Mouse (Mus musculus): Measurements from ENCODE around the gene Lhpp. TPM values are rescaled to one million over a fixed set of nuclear protein-coding genes. Genes with fewer than 3 reads are reported as not detected.

Lhpp gene
- polyA plus RNA-seq, 1 experiment = 21.0 TPM

DNA sequence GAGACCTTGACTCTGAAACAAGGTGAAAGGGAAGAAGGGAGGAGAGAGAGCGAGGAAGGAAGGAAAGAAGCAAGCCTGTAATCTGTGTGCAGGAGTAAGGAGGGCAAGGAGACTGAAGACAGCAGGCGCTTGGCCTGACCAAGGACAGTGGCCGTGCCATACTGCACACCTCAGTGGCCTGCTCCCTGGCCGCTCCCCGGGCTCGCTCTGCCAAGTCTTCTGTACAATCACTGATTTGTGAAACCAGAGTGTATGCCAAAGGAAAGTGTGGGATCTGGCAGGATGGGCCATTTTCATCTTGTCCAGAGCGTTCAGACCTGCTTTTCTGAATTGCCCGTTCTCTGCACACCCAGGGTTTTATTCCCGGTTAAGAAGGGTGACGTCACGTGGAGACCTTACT is 70.9 kb downstream of the Lhpp start:
- DNase-seq (ENCODE audit: low spot score) = no peak

DNA sequence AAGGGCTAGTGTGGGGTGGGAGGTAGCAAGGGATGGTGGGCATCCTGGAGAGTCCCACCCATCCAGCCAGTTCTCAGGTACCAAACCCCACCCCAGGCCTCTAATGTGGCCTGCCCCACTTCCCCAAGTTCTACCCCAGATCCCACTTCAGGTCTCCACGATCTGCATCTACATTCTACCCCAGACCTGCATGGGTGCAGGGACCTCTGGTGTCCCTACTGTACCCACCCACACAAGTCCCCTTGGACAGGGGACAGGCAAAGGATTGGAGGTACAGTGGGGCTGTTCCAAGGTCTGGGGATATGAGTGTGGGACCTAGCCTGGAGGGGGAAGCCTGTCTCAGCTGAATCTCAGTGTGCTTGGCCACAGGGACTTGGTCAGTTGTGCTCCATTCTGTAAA is 71.4 kb downstream of the Lhpp start:
- DNase-seq (ENCODE audit: low spot score) = no peak

DNA sequence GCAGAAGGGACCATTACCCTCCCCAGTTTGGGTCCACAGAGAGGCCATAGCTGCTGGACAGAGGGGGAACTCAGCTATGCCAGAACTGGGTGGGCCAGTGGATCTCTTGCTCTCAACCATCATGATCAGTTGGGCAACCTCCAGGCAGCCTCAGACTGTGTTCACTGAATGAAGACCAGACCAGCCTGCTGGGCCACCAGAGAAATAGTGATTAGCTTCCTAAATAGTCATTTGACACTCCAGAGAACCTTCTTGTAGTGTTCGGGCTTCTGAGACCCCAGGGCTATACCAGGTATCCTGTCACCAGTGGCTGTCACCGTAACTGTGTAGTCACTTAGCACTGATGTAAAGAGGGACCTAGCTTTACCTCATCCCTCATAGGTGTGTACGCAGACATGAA is 71.9 kb downstream of the Lhpp start:
- DNase-seq (ENCODE audit: low spot score) = no peak

DNA sequence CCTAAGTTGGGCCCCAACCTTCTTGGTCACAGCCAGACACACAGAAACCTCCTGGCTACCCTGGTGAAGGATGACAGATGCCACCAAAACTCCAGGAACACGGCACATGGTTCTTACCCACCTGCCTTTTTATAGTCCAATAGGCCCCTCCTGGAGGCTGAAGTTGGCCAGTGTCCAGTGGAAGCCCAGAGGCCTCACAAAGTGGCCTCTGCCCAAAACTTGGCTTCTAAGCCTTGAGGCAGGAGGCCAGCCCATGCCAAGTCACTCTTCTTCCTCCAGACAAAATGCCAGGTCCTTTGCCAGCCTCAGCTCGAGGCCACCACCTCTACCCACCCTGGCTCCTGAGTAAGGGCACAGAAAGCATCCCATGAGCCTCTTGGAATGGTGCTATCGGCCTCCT is 72.5 kb downstream of the Lhpp start:
- no peak for DNase-seq (ENCODE audit: low spot score)

DNA sequence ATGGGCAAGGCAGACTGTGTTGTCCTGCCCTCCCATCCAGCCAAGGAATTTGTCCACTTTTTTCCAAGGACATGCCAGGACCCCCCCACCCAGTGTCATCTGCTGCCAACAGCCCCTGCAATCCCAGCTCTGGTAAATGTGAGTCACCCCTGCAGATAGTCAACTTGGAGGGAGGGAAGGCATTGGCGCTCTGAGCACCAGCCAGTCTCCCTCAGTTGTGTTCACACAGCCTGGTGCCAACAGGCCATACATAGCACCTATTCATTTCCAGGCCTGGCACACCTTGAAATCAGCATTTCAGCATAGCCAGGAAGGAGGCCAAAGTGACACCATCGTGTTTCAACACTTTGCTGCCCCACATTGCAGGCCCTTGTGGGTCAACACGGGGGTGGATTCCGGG is 73.5 kb downstream of the Lhpp start:
- DNase-seq (ENCODE audit: low spot score) = no peak

DNA sequence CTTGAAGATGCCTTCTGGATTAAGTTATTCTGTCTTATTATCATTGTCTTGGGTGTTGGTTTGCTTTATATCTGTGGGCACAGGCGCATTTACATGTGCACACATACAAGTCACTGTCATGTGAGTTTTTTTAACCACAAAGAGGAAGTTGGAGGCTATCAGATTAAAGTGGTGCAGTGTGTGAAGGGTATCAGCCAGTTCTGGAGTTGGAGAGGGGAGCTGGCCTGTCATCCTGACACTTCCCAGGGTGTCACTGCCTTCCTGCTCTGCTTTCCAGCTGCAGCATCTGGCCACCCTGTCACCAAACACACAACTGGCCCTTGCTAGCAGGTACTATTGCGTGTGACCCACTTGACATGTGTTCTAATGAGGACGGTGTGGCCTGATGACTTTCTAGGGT is 76.1 kb downstream of the Lhpp start:
- no peak for DNase-seq (ENCODE audit: low spot score)

DNA sequence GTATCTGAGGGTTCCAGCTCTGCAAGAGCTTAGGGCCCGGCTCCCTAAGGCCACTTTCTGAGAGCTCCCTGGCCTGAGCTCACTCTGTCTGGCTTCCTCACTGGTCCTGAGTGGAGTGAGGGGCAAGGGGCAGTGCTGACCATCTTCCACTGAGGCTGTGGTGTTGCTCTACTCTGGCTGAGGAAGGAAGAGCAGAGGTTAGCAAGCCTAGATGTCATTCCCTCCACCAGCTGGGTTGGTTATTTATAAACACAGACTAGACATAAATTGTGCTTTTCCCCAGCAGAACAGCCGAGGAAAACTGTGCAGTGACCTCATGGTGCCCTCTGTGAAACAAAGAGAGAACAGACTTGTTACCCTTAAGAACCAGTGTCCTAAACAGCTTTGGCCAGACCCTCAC is 77.5 kb downstream of the Lhpp start:
- DNase-seq (ENCODE audit: low spot score) = no peak

DNA sequence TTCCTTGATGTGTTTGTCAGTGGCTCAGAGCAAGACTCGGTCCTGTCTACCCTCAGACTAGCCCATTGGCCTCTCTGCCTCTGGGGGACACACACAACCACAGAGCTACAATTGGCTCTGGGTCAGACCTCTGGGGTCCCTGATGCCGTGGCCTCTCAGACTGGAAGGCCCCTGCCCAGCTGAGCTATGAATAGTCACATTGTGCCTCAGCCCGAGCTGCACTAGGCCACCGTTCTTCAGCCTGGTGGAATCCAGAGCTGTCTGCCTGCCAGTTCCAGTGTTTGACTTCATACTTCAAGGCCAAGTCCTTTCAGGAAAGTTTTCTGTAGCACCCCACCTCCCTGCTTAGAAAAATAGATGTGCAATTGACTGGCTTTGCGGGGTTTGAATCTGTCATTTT is 78.3 kb downstream of the Lhpp start:
- no peak for DNase-seq (ENCODE audit: low spot score)

DNA sequence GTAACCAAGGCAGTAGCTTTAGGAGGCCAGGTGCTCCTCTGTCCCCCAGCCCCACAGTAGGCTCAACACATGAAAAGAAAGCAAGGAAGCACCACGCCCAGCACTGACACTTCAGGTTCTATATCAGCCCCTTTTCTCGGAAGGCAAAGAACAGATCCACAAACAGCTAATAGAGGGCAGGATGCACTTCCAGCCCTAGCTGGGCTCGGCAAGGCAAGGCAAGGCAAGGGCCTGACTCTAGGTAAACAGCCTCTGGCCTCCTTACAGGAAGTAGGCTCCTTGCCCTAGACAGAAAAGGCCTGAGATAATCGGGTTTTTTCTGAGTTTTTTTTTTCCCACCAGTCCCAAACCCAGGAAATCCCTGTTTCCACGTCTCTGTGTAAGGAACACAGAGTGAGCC is 79.3 kb downstream of the Lhpp start:
- no peak for DNase-seq (ENCODE audit: low spot score)

DNA sequence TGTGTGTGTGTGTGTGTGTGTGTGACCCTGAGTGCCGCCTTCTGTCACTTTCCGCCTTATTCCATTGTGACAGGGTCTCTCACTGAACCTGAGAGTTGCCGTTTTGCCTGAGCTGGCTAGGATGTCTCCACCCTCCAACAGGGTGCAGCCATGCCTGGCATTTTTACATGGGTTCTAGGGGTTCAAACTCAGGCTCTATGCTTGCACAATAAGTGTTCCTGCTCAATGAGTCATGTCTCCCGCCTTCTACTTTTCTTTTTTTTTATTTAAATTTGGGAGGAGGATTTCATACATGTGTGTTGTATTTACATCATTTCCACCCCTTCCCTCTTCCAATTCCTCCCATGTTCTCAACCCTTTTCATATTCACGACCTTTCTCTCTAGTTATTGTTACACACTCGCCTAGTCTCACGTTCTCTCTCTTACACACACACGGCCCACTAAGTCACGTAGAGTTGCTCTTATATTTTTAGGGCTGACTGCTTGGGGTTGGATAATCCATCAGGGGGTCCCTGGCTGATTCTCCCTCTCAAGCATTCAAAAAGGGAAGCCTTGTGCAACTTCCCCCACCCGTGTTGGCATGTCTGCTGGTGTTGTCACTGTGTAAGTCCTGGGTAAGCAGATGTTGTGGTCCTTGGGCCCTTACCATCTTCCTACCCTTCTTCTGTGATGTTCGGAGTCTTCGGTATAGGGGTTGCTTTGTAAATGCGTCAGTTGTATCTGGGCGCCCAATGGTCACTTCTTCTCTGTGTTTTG is 80.5 kb downstream of the Lhpp start:
- DNase-seq (ENCODE audit: low spot score) = no peak

DNA sequence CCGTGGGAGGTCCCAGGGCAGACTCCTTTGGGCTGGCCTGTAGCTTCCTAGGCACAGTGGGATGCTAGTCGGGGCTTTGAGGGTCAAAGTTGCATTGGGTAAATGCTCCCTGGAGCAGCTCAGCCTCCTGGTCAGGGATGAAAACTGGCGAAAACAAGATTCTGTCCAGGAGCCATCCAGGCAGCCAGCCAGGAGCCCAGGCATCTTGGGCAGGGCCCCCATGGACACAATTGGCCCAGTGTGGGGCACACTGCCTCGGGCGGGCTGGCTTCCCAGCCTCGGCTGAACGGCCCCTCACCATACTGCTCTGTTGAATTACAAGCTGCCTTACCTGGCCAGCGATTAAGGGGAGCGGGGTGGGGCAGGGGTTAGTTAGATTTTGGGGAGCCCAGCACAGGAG is 82.3 kb downstream of the Lhpp start:
- no peak for DNase-seq (ENCODE audit: low spot score)

DNA sequence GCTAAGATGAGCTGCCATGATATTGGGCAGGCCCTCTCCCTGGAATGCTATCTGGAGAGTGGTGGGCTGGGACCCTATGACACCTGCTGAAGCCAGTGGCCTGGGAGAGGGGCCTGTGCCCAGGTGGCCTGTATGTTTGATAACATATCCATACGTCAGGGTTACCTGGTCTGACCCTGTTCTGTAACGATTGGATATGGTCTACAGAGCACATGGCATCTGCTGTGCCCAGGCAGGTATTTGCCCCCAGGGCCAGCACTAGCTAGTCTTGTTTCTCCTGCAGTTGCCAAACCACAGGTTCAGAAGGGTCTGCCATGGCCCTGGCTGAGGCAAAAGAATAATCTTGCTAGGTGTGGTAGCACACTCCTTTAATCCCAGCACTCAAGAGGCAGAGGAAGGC is 83.1 kb downstream of the Lhpp start:
- DNase-seq (ENCODE audit: low spot score) = no peak

DNA sequence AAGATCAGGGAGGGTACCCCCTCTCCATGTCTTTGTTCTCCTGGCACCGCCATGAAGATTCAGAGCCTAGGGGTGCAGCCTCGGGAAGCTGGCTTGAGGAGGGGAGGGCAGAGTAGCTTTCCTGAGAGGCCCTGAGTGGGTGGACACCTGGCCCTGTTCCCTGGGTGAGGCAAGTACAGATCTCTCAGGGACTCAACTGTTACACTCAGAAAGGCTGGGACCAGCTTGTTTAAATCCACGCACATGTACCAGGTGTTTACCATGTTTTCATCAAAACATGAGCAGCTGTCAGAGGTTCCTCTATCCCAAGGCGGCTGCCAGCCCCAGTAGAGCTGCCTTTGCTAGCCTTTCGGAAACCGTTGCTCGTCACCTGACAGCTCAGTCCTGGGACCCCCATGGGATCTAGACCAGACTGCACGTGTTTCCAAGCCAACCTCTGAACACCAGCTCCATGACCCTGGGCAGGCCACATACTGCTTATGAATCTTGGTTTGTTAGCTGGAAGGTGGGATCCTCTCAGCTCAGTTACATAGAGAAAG is 86.9 kb downstream of the Lhpp start:
- no peak for DNase-seq (ENCODE audit: low spot score)

DNA sequence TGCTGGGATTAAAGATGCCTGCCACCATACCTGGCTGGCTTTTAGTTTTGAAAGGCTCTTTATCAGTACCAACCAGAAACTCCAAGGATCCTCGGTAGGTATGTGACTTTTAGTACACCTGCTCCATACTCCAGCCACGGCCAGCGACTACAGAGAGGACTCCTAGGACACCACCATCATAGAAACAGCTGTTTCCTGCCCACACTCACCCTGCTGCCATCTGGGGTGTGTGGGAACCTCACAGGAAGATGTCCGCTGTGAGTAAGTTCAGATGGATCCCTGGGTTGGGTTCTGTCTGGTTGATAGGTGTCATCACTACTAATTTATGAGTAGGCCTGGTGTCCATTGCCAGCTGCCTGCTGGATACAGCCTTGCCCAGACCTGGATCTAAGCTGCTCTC is 88.3 kb downstream of the Lhpp start:
- DNase-seq (ENCODE audit: low spot score) = no peak

DNA sequence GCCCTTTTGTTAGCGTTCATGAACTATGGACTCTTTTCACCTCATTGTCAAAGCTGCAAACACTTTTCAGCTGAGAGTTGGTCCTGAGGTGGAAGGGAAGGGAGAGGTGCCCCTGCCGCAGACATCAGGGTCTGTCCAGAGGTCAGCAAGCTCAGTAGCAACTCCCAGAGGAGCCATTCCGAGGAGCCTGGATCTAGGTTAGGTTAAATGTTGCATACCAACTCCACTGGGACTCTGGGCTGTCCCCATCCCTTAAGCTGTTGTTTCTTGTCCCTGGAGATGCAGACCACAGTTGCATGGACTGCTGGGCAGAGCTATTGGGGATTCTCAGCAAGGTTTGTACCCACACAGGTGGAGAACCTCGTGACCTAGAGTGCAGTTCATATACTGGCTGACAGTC is 88.7 kb downstream of the Lhpp start:
- no peak for DNase-seq (ENCODE audit: low spot score)

DNA sequence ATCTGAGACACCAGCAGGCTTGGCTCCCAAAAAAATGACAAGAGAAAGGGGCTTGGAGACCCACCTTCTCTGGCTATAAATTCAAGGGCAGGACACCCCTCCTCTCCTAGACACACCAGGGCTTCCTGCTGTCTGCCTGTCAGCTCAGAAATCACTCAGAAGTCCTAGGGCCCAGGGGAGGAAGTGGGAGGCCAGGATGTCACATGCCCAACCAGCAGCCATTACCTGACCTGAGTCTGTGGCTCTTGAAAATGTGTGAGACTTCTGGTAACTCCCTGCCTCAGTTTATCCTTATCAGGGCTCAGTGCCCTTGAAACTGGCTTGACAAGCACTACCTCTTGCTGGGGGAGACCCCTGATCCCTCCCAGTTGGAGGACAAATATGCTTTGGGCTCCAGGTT is 89.2 kb downstream of the Lhpp start:
- DNase-seq (ENCODE audit: low spot score) = no peak

DNA sequence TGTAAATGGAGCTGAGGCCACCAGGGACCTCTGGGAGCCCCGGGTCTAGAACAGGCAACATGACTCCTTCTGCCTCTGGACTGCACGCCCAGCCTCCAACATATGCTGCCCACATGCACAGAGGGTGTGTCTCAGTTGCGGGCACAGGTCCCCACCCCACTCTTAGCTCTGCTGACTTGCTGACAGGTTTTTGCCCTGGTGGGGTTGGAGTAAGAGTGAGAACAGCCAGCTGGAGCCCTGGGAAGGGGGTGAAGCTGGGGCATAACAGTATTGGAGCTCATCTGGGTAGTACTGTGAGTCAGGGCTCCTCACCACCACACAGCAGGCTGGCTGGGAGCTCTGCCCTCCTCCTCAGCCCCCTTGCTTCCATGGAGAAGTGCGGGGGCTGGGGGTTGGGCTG is 89.7 kb downstream of the Lhpp start:
- DNase-seq (ENCODE audit: low spot score) = no peak

DNA sequence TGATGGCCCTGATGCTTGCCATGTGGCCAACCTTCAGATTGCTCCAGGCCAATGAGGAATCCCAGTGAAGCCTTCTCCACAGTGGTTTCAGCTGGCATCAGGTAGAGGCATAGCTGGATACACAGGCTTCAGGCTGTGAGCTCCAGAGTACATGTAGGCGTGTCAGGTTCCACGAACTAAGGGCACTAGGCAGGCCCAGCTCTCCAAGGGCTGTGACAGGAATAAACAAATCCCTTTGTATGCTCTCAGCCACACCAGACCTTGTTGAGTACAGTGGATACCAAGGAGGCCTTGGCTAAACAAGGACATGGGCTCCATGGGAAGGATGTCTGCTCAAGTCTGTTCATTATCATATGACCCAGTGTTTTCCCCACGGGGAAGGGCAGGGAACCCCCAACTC is 91.0 kb downstream of the Lhpp start:
- DNase-seq (ENCODE audit: low spot score) = no peak

DNA sequence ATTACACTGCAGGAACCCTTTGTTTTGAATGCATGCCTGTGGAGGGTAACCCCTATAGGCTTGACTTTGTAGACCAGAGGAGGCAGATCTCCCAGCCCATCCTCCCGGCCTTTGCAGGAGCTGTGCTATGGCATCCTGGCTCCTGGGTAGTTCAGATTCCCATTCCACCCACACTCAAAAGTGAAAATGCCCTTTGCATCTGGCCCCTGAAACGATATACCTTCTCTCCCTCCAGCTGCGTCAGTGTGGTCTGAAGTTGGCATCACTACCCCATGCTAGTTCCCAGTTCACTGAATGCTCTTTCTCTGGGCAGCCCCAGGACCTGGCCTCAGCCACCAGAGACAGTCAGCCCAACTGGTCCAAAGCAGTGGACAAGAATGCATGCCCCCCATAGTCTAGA is 91.6 kb downstream of the Lhpp start:
- no peak for DNase-seq (ENCODE audit: low spot score)

DNA sequence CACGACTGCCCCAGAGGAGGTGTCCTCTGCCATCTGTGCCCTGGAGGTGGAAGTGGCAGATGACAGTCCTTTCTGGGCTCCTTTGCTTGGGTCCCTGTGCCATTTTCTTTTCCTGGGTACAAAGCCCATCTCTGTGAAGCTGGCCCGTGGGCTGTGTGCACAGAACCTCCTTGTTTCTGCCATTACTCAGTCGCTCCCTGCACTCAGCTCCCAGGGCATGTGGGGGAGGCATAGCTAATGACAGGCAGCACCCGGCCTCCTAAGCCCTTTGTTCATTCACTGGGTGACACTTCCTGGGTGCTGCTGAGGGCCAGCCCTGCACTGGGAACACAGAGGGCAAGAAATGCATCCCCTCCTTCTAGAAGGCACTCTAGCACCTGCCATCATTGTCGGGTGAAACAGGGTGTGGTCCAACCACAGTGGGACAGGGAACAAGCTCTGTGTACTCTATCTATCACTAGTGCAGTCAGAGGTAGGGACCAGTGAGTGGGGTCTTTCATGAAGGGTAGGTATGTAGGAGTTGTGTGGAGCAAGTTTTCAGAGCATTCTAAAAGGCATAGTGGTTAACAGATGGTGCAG is 92.1 kb downstream of the Lhpp start:
- no peak for DNase-seq (ENCODE audit: low spot score)

DNA sequence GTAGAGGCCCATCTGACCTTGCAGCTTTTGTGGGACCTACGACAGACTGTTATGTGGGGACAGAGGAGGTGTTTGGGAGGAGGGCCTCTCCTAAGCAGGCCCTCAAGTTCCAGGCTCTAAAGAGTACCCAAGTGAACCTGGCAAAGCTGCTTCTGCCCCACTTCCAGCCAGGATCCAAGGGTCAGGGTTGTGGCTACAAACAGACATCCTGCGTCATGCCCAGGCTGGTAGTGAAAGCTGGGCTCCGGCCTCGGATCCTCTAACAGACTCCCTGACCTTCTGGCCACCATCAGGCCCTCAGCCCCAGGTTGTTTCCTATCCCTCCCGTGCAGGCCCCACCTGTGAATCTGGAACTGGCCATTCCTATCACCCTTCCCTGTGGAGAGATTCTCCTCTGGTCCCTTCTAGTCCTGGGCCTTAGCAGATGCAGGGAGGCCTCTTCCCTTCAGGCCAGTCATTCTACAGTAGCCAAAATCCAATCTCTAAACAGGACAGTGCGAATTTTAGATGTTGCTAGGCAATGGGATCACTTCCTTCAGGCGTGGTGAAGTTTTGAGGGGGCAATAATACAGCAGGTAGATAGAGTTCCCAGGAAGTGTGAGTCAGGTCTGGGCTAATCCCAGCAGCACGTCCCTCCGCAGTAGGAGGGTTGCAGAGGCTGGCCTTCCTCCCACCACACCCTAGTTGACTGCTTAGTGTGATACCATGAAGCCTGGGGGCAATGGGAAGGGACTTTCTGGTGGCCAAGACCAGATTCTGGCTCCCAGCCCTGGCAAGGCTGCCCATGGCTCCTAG is 93.3 kb downstream of the Lhpp start:
- DNase-seq (ENCODE audit: low spot score) = no peak

DNA sequence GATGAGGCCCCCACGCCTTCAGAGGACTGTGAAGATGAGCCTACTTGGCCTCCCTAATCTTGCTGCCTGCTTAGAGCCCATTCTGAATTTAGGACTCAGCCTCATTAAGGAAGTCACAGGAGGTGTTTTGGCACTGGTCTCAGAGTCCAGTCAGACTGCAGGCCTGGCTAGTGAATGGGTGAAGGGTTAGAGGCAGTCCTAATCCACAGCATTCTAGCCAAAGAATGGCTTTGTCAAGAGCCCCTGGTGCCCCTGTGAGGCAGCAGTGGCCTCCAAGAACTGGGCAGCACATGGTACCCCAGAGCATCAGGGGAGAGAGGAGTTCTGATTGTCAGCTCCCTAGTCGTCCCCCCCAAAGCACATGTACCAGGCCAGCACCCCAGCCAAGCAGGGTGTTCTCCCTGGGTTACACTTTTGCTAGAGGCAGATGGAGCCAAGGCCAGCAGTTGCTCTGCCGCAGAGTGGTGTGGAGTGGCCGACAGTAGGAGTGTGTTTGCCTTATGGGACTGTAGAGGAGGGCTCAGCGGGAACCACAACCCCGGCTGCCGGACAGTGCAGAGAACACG is 94.0 kb downstream of the Lhpp start:
- DNase-seq (ENCODE audit: low spot score) = no peak

DNA sequence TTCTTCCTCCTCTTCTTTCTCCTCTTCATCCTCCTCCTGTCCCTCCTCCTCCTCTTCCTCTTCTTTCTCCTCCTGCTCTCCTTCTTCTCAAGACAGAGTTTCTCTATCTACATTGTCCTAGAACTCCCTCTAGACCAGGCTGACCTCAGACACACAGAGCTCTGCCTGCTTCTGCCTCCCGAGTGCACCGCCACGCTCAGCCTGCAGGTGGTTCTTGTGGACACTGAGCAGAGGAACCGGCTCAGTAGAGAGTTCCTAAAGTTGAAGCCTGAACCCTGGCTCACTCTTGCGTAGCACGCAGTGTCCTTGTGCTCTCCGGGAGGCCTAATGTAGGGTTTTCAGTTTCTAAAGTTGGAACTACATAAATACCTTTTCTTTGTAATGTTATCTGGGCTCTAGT is 94.7 kb downstream of the Lhpp start:
- DNase-seq (ENCODE audit: low spot score) = no peak

All from urinary bladder, adult 2 months (tissue).